Mouse (Mus musculus) erythroblast, embryonic 14.5 days (primary cell): ENCODE results near the gene Mllt6.

Source experiments
- GATA1 ChIP-seq: IDR thresholded peaks from 2 replicates; pipeline ENCODE4 v1.6.1; 2012; ENCODE audit warnings: low read length, inconsistent platforms, mixed read lengths
- TAL1 ChIP-seq: IDR thresholded peaks from 3 replicates; pipeline ENCODE4 v1.6.1; 2012; ENCODE audit warnings: low read length, inconsistent platforms, mixed read lengths

GRCm38 (mm10) chr11:97701581-97702392 lies 38.6 kb downstream of the Mllt6 start:
- TF ChIP-seq TAL1 (no peak), GATA1 (no peak)
